Mouse (Mus musculus): Measurements from ENCODE around the gene Accs.

Gene Accs

GRCm38 (mm10) chr2:93794375-93794774, 55.4 kb downstream of the Accs start:
- DNase-seq (ENCODE audit: low read depth, low spot score): no peak

- DNase-seq (ENCODE audit: low read depth, low spot score): no peak
Measured at GRCm38 (mm10) chr2:93791516-93792499, 57.9 kb downstream of the Accs start.

- no peak for DNase-seq (ENCODE audit: low read depth, low spot score)
Measured at GRCm38 (mm10) chr2:93790798-93791345, 58.9 kb downstream of the Accs start.

- no peak for DNase-seq (ENCODE audit: low read depth, low spot score)
Measured at GRCm38 (mm10) chr2:93788557-93788956, 61.2 kb downstream of the Accs start.

- peak; percentile 86 for DNase-seq (ENCODE audit: low read depth, low spot score)
Measured at GRCm38 (mm10) chr2:93786175-93786574, 63.6 kb downstream of the Accs start.

GRCm38 (mm10) chr2:93785432-93785798, 64.3 kb downstream of the Accs start:
- DNase-seq (ENCODE audit: low read depth, low spot score): peak; percentile 86

- DNase-seq (ENCODE audit: low read depth, low spot score): no peak
Measured at GRCm38 (mm10) chr2:93784721-93785431, 64.9 kb downstream of the Accs start.

GRCm38 (mm10) chr2:93783926-93784539, 65.7 kb downstream of the Accs start:
- DNase-seq (ENCODE audit: low read depth, low spot score): no peak

All from R1 (cell line).